Mouse (Mus musculus): ENCODE data around the gene Dync1h1.
"Not testable (repeated sequence)": the region's sequence is repeated elsewhere in the genome, so short reads cannot be mapped to it uniquely, and the experiment has no call there.

Dync1h1 gene

GRCm38 (mm10) chr12:110696975-110697400 is 95.7 kb downstream of the Dync1h1 start:
- DNase-seq: peak; percentile 58

GRCm38 (mm10) chr12:110697457-110697856 is 96.2 kb downstream of the Dync1h1 start:
- peak; percentile 54 for DNase-seq

- DNase-seq: no peak
These were observed 96.8 kb downstream of the Dync1h1 start for GRCm38 (mm10) chr12:110698080-110698479.

- DNase-seq: no peak
These were observed 97.4 kb downstream of the Dync1h1 start for GRCm38 (mm10) chr12:110698523-110699170.

- DNase-seq: no peak
These were observed 97.9 kb downstream of the Dync1h1 start for GRCm38 (mm10) chr12:110699171-110699547.

- no peak for DNase-seq
These were observed 99.5 kb downstream of the Dync1h1 start for GRCm38 (mm10) chr12:110700730-110701129.

- DNase-seq: not testable (repeated sequence)
These were observed 100.1 kb downstream of the Dync1h1 start for GRCm38 (mm10) chr12:110701363-110701762.

- DNase-seq: no peak
These were observed 101.3 kb downstream of the Dync1h1 start, which contains the start of gene Hsp90aa1 for GRCm38 (mm10) chr12:110702556-110702955. Hsp90aa1 (minus strand) TSS chr12:110702728.

- DNase-seq: peak; percentile 85
These were observed 101.8 kb downstream of the Dync1h1 start for GRCm38 (mm10) chr12:110703008-110703471.

GRCm38 (mm10) chr12:110703682-110704081 is 102.4 kb downstream of the Dync1h1 start:
- DNase-seq: no peak

GRCm38 (mm10) chr12:110705419-110705818 is 104.2 kb downstream of the Dync1h1 start:
- not testable (repeated sequence) for DNase-seq

- DNase-seq: no peak
These were observed 105.3 kb downstream of the Dync1h1 start for GRCm38 (mm10) chr12:110706337-110707231.

GRCm38 (mm10) chr12:110707451-110707850 is 106.2 kb downstream of the Dync1h1 start:
- no peak for DNase-seq

- no peak for DNase-seq
These were observed 110.0 kb downstream of the Dync1h1 start for GRCm38 (mm10) chr12:110711270-110711669.

- DNase-seq: no peak
These were observed 112.5 kb downstream of the Dync1h1 start for GRCm38 (mm10) chr12:110713784-110714183.

GRCm38 (mm10) chr12:110714215-110714614 is 113.0 kb downstream of the Dync1h1 start:
- no peak for DNase-seq

- no peak for DNase-seq
These were observed 114.8 kb downstream of the Dync1h1 start for GRCm38 (mm10) chr12:110716004-110716403.
